Mouse (Mus musculus) liver, embryonic 14.5 days (tissue): Measurements from ENCODE around the gene Trp53i13.

ENCODE experiments used
- CTCF ChIP-seq: IDR thresholded peaks from 2 replicates; pipeline ENCODE4 v1.5.1; 2016; ENCODE audit warnings: antibody characterized with exemption, low read depth, control low read depth
- EP300 ChIP-seq: IDR thresholded peaks from 2 replicates; pipeline ENCODE4 v1.6.1; 2016; ENCODE audit warnings: antibody characterized with exemption, low read depth

- TF ChIP-seq CTCF = no peak
- no peak for TF ChIP-seq EP300
Observed at GRCm38 (mm10) chr11:77488771-77489581, 26.8 kb downstream of the Trp53i13 start.
